Comparison of ENCODE assay signal across 8 mouse cellular contexts in the genomic region with DNA sequence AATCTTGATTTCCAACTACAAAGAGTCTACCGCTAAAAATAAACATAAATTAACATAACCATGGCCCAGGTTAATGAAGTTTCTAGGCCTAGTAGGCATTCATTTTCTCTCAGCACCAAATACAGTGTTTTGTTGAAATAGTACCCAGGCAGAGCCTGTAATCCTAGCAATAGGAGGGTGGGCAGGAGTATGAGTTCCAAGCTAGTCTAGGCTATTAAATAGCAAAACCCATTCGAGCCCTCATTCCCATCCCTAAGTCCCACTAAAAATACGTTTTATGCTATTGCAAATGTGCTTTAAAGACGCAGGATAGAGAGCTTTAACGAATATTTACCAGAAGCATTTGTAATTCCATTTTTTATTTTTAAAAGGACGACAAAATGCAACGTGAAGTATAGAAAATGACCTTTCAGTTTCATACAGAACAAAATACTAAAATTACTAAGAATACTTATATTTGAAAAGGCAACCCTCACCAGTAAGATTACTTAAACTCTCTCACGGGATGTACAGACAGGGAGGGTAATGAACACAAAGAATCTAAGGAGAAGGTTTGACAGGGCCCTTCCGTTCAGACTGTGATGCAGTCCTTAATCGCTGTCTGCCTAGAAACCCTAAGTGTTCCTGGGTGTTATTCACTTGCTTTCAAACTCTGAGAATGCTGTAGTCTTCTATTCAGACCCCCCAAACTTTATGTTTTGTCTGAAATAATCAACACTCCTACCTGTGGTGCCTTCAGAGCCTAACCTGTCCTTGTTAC. TPM values are rescaled to one million over a fixed set of nuclear protein-coding genes. Genes with fewer than 3 reads are reported as not detected.
A peak's percentile ranks its signal among the peaks of the same experiment; 100 is the strongest.
DNase-seq lines count a peak whose midpoint lies in the region; ATAC-seq and TF ChIP-seq lines count a peak whose summit lies in the region.

No protein-coding gene starts in this region.

- no peak for TF ChIP-seq CTCF in lung, embryonic 14.5 days (IDR thresholded peaks at IDR 0.05; ENCODE audit: low read depth)

- peak overlapping the region; percentile 100 for H3K27ac ChIP-seq in lung, embryonic 14.5 days (ENCODE audit: low read depth)
- peak overlapping the region; percentile 100 for H3K27ac ChIP-seq in embryonic facial prominence, embryonic 10.5 days (replicated peaks)
- peak overlapping the region; percentile 100 for H3K27ac ChIP-seq in neural tube, embryonic 12.5 days

- no peak for DNase-seq in lung, embryonic 14.5 days
- DNase-seq in lung, postnatal 14 days, result no peak
- DNase-seq in embryonic facial prominence, embryonic 10.5 days (ENCODE audit: low spot score), result no peak
- DNase-seq in induced T-regulatory cell, adult 2 months (ENCODE audit: low read depth), result peak; percentile 42
- DNase-seq in kidney, postnatal 14 days, result no peak
- DNase-seq in lung, adult 18-20 months, result no peak

- H3K27me3 ChIP-seq in lung, embryonic 14.5 days (ENCODE audit: insufficient read depth, low read length), result no peaks in the 10 kb centered on the region
- H3K27me3 ChIP-seq in embryonic facial prominence, embryonic 10.5 days (replicated peaks; ENCODE audit: low read depth, poor library complexity, severe bottlenecking), result no peaks in the 10 kb centered on the region
- H3K27me3 ChIP-seq in neural tube, embryonic 12.5 days (replicated peaks), result no peaks in the 10 kb centered on the region

- H3K9ac ChIP-seq in lung, embryonic 14.5 days, result peak overlapping the region; percentile 100
- peak overlapping the region; percentile 100 for H3K9ac ChIP-seq in neural tube, embryonic 12.5 days

- no peaks in the 10 kb centered on the region for H3K9me3 ChIP-seq in lung, embryonic 14.5 days (ENCODE audit: low read depth, low read length)
- H3K9me3 ChIP-seq in embryonic facial prominence, embryonic 10.5 days, result no peaks in the 10 kb centered on the region
- no peaks in the 10 kb centered on the region for H3K9me3 ChIP-seq in neural tube, embryonic 12.5 days

- no peaks in the 10 kb centered on the region for H3K36me3 ChIP-seq in lung, embryonic 14.5 days (ENCODE audit: insufficient read depth)
- H3K36me3 ChIP-seq in embryonic facial prominence, embryonic 10.5 days (replicated peaks), result peaks cover 9% of the 10 kb centered on the region
- 0 out of 2 replicates have a peak, but pooled peaks cover 4% of the 10 kb centered on the region for H3K36me3 ChIP-seq in neural tube, embryonic 12.5 days

- peak overlapping the region; percentile 81 for H3K4me2 ChIP-seq in lung, embryonic 14.5 days
- peak overlapping the region; percentile 83 for H3K4me2 ChIP-seq in neural tube, embryonic 12.5 days (replicated peaks)

- no peak for ATAC-seq in lung, embryonic 14.5 days (ENCODE audit: insufficient read depth)
- no peak for ATAC-seq in neural tube, embryonic 12.5 days (ENCODE audit: low FRiP score, low read depth)
- ATAC-seq in granulocyte monocyte progenitor cell, adult 5-6 weeks (replicated peaks; ENCODE audit: poor library complexity, severe bottlenecking), result no peak

- peak overlapping the region; percentile 96 for H3K4me3 ChIP-seq in lung, embryonic 14.5 days (ENCODE audit: low read depth, low read length)
- peak overlapping the region; percentile 95 for H3K4me3 ChIP-seq in embryonic facial prominence, embryonic 10.5 days
- peak overlapping the region; percentile 97 for H3K4me3 ChIP-seq in neural tube, embryonic 12.5 days

- peaks cover 15% of the 10 kb centered on the region for H3K4me1 ChIP-seq in lung, embryonic 14.5 days (ENCODE audit: insufficient read depth)
- H3K4me1 ChIP-seq in embryonic facial prominence, embryonic 10.5 days, result peaks cover 41% of the 10 kb centered on the region
- peaks cover 33% of the 10 kb centered on the region for H3K4me1 ChIP-seq in neural tube, embryonic 12.5 days

- 1% methylated on average over 10 of the region's 10 CpGs for WGBS in lung, embryonic 14.5 days
- WGBS in embryonic facial prominence, embryonic 10.5 days, result 7% methylated on average over 10 of the region's 10 CpGs
- WGBS in neural tube, embryonic 12.5 days, result 3% methylated on average over 10 of the region's 10 CpGs

RNA-seq across cellular contexts. Expression of gene Kmt2e, which starts 2.1 kb away (rescaled TPM):
- 72.8 and 83.2 TPM in 2 replicates for polyA plus RNA-seq in lung, embryonic 14.5 days (2014; fragmentation: Nextera tagmentation; extraction: Ambion mirVana)
- 86.7 TPM in 2 replicates for polyA plus RNA-seq in embryonic facial prominence, embryonic 10.5 days (2016; fragmentation: Nextera tagmentation; extraction: Ambion mirVana)
- 142 and 145 TPM in 2 replicates for polyA plus RNA-seq in neural tube, embryonic 12.5 days (2016; fragmentation: Nextera tagmentation; extraction: Ambion mirVana)
- total RNA-seq in granulocyte monocyte progenitor cell, adult 5-6 weeks (2014; fragmentation: Nextera tagmentation), result 78.3 and 87.5 TPM in 2 replicates
- 41.5 and 65.1 TPM in 2 replicates for total RNA-seq in granulocyte monocyte progenitor cell, adult 5-6 weeks (2017)
